In the genomic region with DNA sequence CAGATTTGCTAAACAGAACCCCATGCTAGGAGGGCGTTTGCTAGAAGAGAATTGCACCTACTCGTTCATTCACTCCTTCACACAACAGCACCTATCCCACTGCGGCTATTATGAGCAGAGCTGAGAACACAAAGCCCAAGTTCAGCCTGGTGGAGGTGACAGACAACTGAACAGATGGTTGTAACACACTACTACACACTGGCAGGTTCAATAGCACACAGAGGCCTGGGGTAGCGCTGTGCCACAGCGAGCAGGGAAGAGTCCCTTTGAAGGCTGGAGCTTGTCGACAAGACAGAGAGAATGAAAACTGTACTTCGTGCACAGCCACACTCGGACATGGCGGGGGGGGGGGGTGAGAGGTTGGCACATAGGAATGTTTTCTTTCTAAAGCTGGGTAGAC, we compare ENCODE assay signal across 8 mouse cellular contexts. TPM values are rescaled to one million over a fixed set of nuclear protein-coding genes. Genes with fewer than 3 reads are reported as not detected.
DNase-seq lines count a peak whose midpoint lies in the region; ATAC-seq lines count a peak whose summit lies in the region.

No protein-coding gene starts in this region.

- H3K9me3 ChIP-seq in heart, embryonic 15.5 days (replicated peaks): no peaks in the 10 kb centered on the region
- no peaks in the 10 kb centered on the region for H3K9me3 ChIP-seq in hindbrain, embryonic 14.5 days (ENCODE audit: control insufficient read depth, low read length)
- H3K9me3 ChIP-seq in midbrain, embryonic 13.5 days: no peaks in the 10 kb centered on the region

- no peak overlapping the region for H3K4me2 ChIP-seq in heart, embryonic 15.5 days
- no peak overlapping the region for H3K4me2 ChIP-seq in hindbrain, embryonic 14.5 days (replicated peaks)
- no peak overlapping the region for H3K4me2 ChIP-seq in midbrain, embryonic 13.5 days (replicated peaks)

- no peaks in the 10 kb centered on the region for H3K27me3 ChIP-seq in heart, embryonic 15.5 days
- H3K27me3 ChIP-seq in hindbrain, embryonic 14.5 days (ENCODE audit: control insufficient read depth, insufficient read depth, low read length): no peaks in the 10 kb centered on the region
- no peaks in the 10 kb centered on the region for H3K27me3 ChIP-seq in midbrain, embryonic 13.5 days

- no peak overlapping the region for H3K27ac ChIP-seq in heart, embryonic 15.5 days
- peak overlapping the region; percentile 47; the same call in 1 of the 2 replicates for H3K27ac ChIP-seq in hindbrain, embryonic 14.5 days
- peak overlapping the region; percentile 75 for H3K27ac ChIP-seq in midbrain, embryonic 13.5 days

- 53% methylated on average over 9 of the region's 9 CpGs for WGBS in heart, embryonic 15.5 days
- 43% methylated on average over 9 of the region's 9 CpGs for WGBS in hindbrain, embryonic 14.5 days
- 37% methylated on average over 9 of the region's 9 CpGs for WGBS in midbrain, embryonic 13.5 days

- H3K4me1 ChIP-seq in heart, embryonic 15.5 days (replicated peaks): peaks cover 3% of the 10 kb centered on the region; the same call in 1 of the 2 replicates
- H3K4me1 ChIP-seq in hindbrain, embryonic 14.5 days (replicated peaks; ENCODE audit: control insufficient read depth, insufficient read depth, low read length): peaks cover 8% of the 10 kb centered on the region
- peaks cover 39% of the 10 kb centered on the region for H3K4me1 ChIP-seq in midbrain, embryonic 13.5 days (replicated peaks)

- H3K4me3 ChIP-seq in heart, embryonic 15.5 days: no peak overlapping the region
- H3K4me3 ChIP-seq in hindbrain, embryonic 14.5 days (replicated peaks; ENCODE audit: low read length): no peak overlapping the region
- no peak overlapping the region for H3K4me3 ChIP-seq in midbrain, embryonic 13.5 days (replicated peaks)

- no peak for DNase-seq in heart, adult 8-10 months (ENCODE audit: low spot score)
- DNase-seq in cerebellum, postnatal 36 days: peak; percentile 57 to 58
- peak; percentile 40 for DNase-seq in hindbrain, embryonic 14.5 days (ENCODE audit: low spot score)
- no peak for DNase-seq in urinary bladder, postnatal 4 days (ENCODE audit: low spot score in 2 of 2)
- no peak for DNase-seq in urinary bladder, adult 18-20 months (ENCODE audit: low spot score in 2 of 2)
- DNase-seq in spleen, postnatal 10 days (ENCODE audit: low spot score in 2 of 2): no peak

- H3K36me3 ChIP-seq in heart, embryonic 15.5 days: no peaks in the 10 kb centered on the region
- H3K36me3 ChIP-seq in hindbrain, embryonic 14.5 days (replicated peaks; ENCODE audit: control insufficient read depth, insufficient read depth): no peaks in the 10 kb centered on the region
- no peaks in the 10 kb centered on the region for H3K36me3 ChIP-seq in midbrain, embryonic 13.5 days

- ATAC-seq in heart, embryonic 15.5 days (replicated peaks; ENCODE audit: insufficient number of reproducible peaks, insufficient read depth, low FRiP score, low read depth): peak; percentile 76; the same call in 1 of the 2 replicates
- ATAC-seq in hindbrain, embryonic 14.5 days (ENCODE audit: low FRiP score): peak; percentile 86; the same call in 1 of the 2 replicates
- peak; percentile 91 for ATAC-seq in midbrain, embryonic 13.5 days

- no peak overlapping the region for H3K9ac ChIP-seq in heart, embryonic 15.5 days
- H3K9ac ChIP-seq in hindbrain, embryonic 14.5 days: no peak overlapping the region
- H3K9ac ChIP-seq in midbrain, embryonic 13.5 days (replicated peaks): no peak overlapping the region

RNA-seq across cellular contexts. Expression of gene Cdkal1, which starts 31.6 kb away (rescaled TPM):
- 24.4 and 24.6 TPM in 2 replicates for polyA plus RNA-seq in heart, embryonic 15.5 days (2015; fragmentation: Nextera tagmentation; extraction: Ambion mirVana)
- total RNA-seq in heart, adult 8-10 months (2022): 10 to 100 TPM; 27.5 to 31.3 (median 30.8) TPM
- polyA plus RNA-seq in hindbrain, embryonic 14.5 days (2014; fragmentation: Nextera tagmentation; extraction: Ambion mirVana): 19.4 and 22.9 TPM in 2 replicates
- polyA plus RNA-seq in midbrain, embryonic 13.5 days (2015; fragmentation: Nextera tagmentation; extraction: Ambion mirVana): 21.8 and 26.6 TPM in 2 replicates

Comparison
In these comparisons a context has a peak if more than half of its experiments do, and no peak if none do; other contexts are left out.
1. DNase-seq: peak in cerebellum, postnatal 36 days (2 of 2) and hindbrain, embryonic 14.5 days (single experiment); none in heart, adult 8-10 months (single experiment), urinary bladder, postnatal 4 days (0 of 2), urinary bladder, adult 18-20 months (0 of 2) and spleen, postnatal 10 days (0 of 2).
2. Peak in every context shown above with its lines, with median percentiles within 50 percentile points of each other: ATAC-seq.